Mouse (Mus musculus): Measurements from ENCODE around the gene Uggt1. TPM values are rescaled to one million over a fixed set of nuclear protein-coding genes. Genes with fewer than 3 reads are reported as not detected.

Uggt1 gene
- polyA plus RNA-seq, 1 experiment from 2014 or later, result 18.4 TPM

DNA sequence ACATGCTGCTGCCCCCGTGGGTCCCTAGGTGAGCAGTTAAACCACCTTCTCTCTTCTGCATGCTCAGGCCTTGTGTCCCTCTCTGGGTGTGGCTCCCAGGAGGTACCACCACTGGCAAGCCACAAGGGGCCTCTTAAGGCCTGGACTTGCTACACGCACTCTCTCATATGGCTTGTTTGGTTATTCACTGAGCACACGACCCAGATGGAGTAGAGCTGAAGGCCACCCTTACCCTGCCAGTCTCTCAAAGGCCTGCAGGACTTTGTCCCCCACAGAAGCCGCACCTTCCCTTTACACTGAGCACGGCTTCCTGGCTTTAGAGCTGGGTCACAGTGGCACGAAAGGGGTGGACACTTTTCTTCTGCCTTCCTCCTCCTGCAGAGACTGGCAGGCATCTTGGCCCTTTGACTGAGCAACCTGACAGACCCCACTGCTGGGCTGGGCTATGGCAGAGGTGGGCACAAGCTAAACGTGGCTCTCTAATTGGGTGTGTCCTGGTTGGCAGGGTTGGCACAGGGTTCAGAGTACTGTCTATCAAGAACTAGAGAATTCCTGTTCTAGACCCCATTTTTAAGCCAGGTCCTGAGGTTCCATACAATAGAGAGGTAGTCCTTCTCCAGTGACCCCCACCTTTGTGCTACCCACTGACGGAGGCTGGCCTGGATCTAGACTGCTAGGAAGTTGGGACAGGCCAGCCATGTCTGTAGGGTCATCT, 27.2 kb upstream of the Uggt1 start:
- no peaks in the 10 kb centered on the region for H3K36me3 ChIP-seq
- H3K4me2 ChIP-seq, result peak overlapping the region; percentile 56; the same call in 1 of the 2 replicates
- peak overlapping the region; percentile 6; the same call in 1 of the 2 replicates for H3K27ac ChIP-seq
- DNase-seq, result no peak
- WGBS (ENCODE audit: insufficient replicate concordance), result 34% methylated on average over 8 of the region's 8 CpGs
- 0 out of 2 replicates have a peak, but pooled peaks cover 11% of the 10 kb centered on the region for H3K27me3 ChIP-seq
- H3K9me3 ChIP-seq (replicated peaks), result no peaks in the 10 kb centered on the region
- ATAC-seq (ENCODE audit: low read depth), result no peak
- no peak overlapping the region for H3K4me3 ChIP-seq (replicated peaks)
- peaks cover 73% of the 10 kb centered on the region for H3K4me1 ChIP-seq (replicated peaks)
- H3K9ac ChIP-seq, result no peak overlapping the region; the same call in 1 of the 2 replicates

DNA sequence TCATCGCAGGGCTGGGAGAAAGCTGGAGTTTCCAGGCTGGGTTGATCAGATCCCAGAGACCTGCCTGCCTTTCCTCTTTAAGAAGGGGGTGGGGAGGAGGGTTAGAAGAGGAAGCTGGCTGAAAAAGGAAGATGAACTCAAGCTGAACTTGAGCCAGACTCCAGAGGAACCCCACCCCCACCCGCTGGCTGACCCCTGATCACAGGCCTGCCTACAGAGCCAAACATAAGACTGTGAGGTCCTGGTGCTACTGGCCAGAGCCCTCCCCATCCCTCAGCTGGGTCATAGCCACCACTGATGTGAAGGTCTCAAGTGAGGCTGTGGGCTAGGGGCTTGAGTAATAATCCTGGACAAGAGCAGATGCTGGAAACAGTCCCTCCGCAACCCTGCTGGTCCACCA, 26.1 kb upstream of the Uggt1 start:
- 33% methylated on average over 3 of the region's 3 CpGs for WGBS (ENCODE audit: insufficient replicate concordance)
- DNase-seq (no peak), ATAC-seq (ENCODE audit: low read depth) (peak; percentile 27; the same call in 1 of the 2 replicates)
- H3K4me3 ChIP-seq (replicated peaks), result no peak overlapping the region
- H3K27me3 ChIP-seq, result 0 out of 2 replicates have a peak, but pooled peaks cover 11% of the 10 kb centered on the region
- H3K4me1 ChIP-seq (replicated peaks), result peaks cover 70% of the 10 kb centered on the region
- peak overlapping the region; percentile 41; the same call in 1 of the 2 replicates for H3K27ac ChIP-seq
- H3K9ac ChIP-seq, result no peak overlapping the region
- H3K36me3 ChIP-seq, result no peaks in the 10 kb centered on the region
- no peaks in the 10 kb centered on the region for H3K9me3 ChIP-seq (replicated peaks)
- H3K4me2 ChIP-seq, result peak overlapping the region; percentile 9; the same call in 1 of the 2 replicates

- 0 out of 2 replicates have a peak, but pooled peaks cover 11% of the 10 kb centered on the region for H3K27me3 ChIP-seq
- H3K9ac ChIP-seq, result no peak overlapping the region
- H3K4me3 ChIP-seq (replicated peaks), result no peak overlapping the region
- H3K27ac ChIP-seq, result no peak overlapping the region
- H3K4me2 ChIP-seq, result no peak overlapping the region
- H3K36me3 ChIP-seq, result no peaks in the 10 kb centered on the region
- H3K4me1 ChIP-seq (replicated peaks), result peaks cover 70% of the 10 kb centered on the region
- ATAC-seq (ENCODE audit: low read depth), result no peak
- no peak for DNase-seq
- no peaks in the 10 kb centered on the region for H3K9me3 ChIP-seq (replicated peaks)
- WGBS (ENCODE audit: insufficient replicate concordance), result 74% methylated on average over 54 of the region's 54 CpGs
Observed at GRCm38 (mm10) chr1:36269121-36269795, 24.7 kb upstream of the Uggt1 start.

GRCm38 (mm10) chr1:36267595-36267994, 23.1 kb upstream of the Uggt1 start:
- ATAC-seq (ENCODE audit: low read depth) (no peak), DNase-seq (no peak)
- peaks cover 65% of the 10 kb centered on the region for H3K4me1 ChIP-seq (replicated peaks)
- 0 out of 2 replicates have a peak, but pooled peaks cover 11% of the 10 kb centered on the region for H3K27me3 ChIP-seq
- H3K36me3 ChIP-seq, result no peaks in the 10 kb centered on the region
- WGBS (ENCODE audit: insufficient replicate concordance), result 88% methylated on average over 3 of the region's 3 CpGs
- no peaks in the 10 kb centered on the region for H3K9me3 ChIP-seq (replicated peaks)
- no peak overlapping the region for H3K4me2 ChIP-seq
- no peak overlapping the region for H3K4me3 ChIP-seq (replicated peaks)
- no peak overlapping the region for H3K9ac ChIP-seq
- H3K27ac ChIP-seq, result no peak overlapping the region

DNA sequence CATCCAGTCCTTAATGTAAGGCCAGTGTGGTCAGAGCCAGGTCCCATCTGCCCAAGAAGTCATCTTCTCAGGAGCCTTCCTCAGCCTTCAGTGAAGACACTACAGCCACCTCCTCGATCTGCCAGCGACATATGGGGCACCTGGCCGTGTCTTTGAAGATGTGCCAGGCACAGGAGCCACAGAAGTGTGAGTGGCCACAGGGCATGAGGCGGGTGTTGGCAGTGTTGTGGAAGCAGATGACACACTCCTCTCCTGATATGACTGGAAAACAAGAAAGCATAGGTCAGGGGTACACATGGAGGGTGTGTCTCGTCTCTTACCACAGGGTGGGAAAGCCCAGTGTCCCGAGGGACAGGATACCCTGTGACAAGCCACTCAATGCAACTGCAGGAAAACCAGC, 21.8 kb upstream of the Uggt1 start:
- Histone ChIP-seq H3K4me2 (no peak overlapping the region), H3K9ac (no peak overlapping the region), H3K27ac (no peak overlapping the region), H3K4me3 (replicated peaks) (no peak overlapping the region), H3K36me3 (no peaks in the 10 kb centered on the region), H3K27me3 (0 out of 2 replicates have a peak, but pooled peaks cover 11% of the 10 kb centered on the region), H3K9me3 (replicated peaks) (no peaks in the 10 kb centered on the region), H3K4me1 (replicated peaks) (peaks cover 55% of the 10 kb centered on the region)
- no peak for DNase-seq
- WGBS (ENCODE audit: insufficient replicate concordance), result 56% methylated on average over 6 of the region's 6 CpGs
- ATAC-seq (ENCODE audit: low read depth), result no peak

DNA sequence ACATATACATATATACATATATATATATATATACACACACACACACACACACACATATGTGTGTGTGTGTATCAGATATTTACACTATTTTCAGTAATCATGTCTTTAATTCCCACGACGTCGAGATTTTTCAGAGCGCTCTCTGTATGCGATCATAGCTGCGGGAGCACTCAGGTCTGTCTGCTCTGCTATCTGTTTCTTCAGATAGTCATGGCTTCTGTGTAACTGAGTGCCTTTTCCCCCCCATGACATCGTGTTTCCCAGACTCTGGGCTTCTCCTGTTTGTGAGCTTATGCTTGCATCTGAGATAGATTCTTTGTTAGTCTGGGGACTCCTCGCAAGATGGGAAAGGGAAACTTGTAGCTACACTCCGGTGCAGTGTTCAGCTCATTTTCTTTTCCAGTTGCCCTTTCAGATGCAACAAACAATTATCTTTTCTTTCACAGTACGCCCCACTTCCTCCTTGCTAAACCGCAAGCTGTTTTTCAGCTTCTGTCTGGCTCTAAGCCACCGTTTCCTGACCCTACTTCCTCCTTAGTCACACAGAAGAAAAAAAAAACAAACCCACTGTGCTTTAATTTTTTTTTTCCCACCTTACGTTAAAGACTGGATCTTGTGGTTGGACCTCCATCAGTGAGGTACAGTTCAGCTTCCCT, 19.4 kb upstream of the Uggt1 start:
- no peaks in the 10 kb centered on the region for H3K36me3 ChIP-seq
- ATAC-seq (ENCODE audit: low read depth), result peak; percentile 50; the same call in 1 of the 2 replicates
- peak overlapping the region; percentile 49 for H3K4me2 ChIP-seq
- H3K9me3 ChIP-seq (replicated peaks), result no peaks in the 10 kb centered on the region
- peak; percentile 26 for DNase-seq
- H3K27me3 ChIP-seq, result no peaks in the 10 kb centered on the region
- H3K27ac ChIP-seq, result peak overlapping the region; percentile 72
- 5% methylated on average over 13 of the region's 13 CpGs for WGBS (ENCODE audit: insufficient replicate concordance)
- H3K9ac ChIP-seq, result no peak overlapping the region; the same call in 1 of the 2 replicates
- peak overlapping the region; percentile 13; the same call in 1 of the 2 replicates for H3K4me3 ChIP-seq (replicated peaks)
- H3K4me1 ChIP-seq (replicated peaks), result peaks cover 37% of the 10 kb centered on the region

DNA sequence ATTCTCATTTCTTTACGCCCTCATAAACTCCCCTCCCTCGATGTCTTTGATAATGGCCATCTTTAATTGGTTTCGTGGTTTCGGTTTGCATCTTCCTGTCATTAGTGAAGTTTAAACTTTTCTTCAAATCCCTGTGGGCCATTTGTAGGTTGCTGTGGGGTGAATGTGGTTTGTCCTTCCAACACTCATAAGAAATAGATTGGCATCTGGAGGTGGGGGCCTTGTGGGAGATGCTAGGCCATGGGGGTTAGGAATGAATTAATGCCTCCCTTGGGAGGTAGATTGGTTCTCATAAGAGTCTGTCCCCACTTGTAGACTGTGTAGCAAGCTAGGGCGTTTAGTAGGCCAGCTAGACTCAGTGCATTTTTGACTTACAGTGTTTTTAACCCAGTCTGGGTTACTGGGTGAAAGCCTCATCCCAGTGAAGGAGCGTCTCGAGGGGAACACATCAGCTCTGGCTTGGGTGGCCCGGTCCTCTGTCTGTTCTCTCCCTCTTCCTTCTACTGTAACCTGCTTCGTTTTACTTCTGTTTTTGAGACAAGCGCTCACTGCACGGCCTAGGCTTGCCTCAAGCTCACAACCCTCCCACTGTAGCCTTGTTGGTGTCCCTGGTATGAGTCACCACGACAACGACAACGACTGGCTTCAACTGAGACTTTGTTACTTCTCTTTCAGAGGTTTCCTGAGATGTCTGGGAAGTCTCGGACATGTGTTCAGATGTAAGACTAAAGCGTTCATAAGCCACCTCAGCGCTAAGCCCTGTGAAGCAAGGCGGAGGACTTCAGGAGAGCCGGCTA, 17.4 kb upstream of the Uggt1 start:
- Histone ChIP-seq H3K27ac (no peak overlapping the region; the same call in 1 of the 2 replicates), H3K9me3 (replicated peaks) (no peaks in the 10 kb centered on the region), H3K36me3 (no peaks in the 10 kb centered on the region), H3K9ac (no peak overlapping the region), H3K4me2 (no peak overlapping the region), H3K4me1 (replicated peaks) (peaks cover 36% of the 10 kb centered on the region), H3K4me3 (replicated peaks) (no peak overlapping the region), H3K27me3 (no peaks in the 10 kb centered on the region)
- DNase-seq, result no peak
- peak; percentile 51; the same call in 1 of the 2 replicates for ATAC-seq (ENCODE audit: low read depth)
- WGBS (ENCODE audit: insufficient replicate concordance), result 35% methylated on average over 19 of the region's 19 CpGs

DNA sequence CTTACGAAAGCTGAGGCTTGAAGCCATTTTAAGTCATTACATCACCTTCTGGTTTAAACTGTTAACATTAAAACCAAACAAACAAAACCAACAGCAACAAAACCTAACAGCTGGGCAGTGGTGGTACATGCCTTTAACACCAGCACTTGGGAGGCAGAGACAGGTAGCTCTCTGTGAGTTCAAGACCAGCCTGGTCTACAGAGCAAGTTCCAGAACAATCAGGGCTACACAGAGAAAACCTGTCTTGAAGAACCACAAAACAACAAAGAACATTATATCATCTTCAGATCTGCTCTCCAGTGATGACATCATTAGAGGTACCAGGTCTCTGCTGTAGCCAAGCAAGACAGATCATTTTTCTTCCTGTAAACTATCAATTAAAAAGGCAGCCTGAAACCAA, 15.9 kb upstream of the Uggt1 start:
- no peak for ATAC-seq (ENCODE audit: low read depth)
- 82% methylated on average over 1 of the region's 1 CpGs for WGBS (ENCODE audit: insufficient replicate concordance)
- Histone ChIP-seq H3K4me2 (no peak overlapping the region), H3K4me1 (replicated peaks) (peaks cover 26% of the 10 kb centered on the region), H3K9me3 (replicated peaks) (peaks cover 5% of the 10 kb centered on the region; the same call in 1 of the 2 replicates), H3K9ac (no peak overlapping the region), H3K27me3 (peaks cover 6% of the 10 kb centered on the region; the same call in 1 of the 2 replicates), H3K36me3 (no peaks in the 10 kb centered on the region), H3K4me3 (replicated peaks) (no peak overlapping the region), H3K27ac (no peak overlapping the region)
- DNase-seq, result no peak

DNA sequence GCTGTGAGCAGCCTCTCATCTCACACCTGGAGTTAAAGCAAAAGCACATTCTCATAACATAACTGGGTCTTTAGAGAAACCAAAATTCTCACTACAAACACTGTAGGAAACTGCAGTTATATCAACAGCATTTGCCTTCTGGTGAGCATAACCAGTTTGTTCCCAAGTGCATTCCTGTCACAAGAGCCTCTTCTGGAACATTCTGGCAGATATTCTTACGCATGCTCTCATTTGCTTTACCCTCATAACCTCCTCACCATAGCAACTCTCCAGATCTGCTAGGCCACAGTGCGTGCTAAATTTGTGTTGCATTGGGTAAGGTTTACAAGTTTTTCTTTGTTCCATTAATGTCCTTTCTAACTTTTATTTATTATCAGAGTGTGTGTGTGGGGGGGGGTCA, 14.8 kb upstream of the Uggt1 start:
- Histone ChIP-seq H3K9ac (no peak overlapping the region), H3K4me3 (replicated peaks) (no peak overlapping the region), H3K9me3 (replicated peaks) (peaks cover 5% of the 10 kb centered on the region; the same call in 1 of the 2 replicates), H3K4me1 (replicated peaks) (peaks cover 21% of the 10 kb centered on the region), H3K27ac (no peak overlapping the region), H3K36me3 (no peaks in the 10 kb centered on the region), H3K4me2 (no peak overlapping the region), H3K27me3 (peaks cover 17% of the 10 kb centered on the region)
- 80% methylated on average over 2 of the region's 2 CpGs for WGBS (ENCODE audit: insufficient replicate concordance)
- DNase-seq (no peak), ATAC-seq (ENCODE audit: low read depth) (no peak)

GRCm38 (mm10) chr1:36258631-36259030, 14.1 kb upstream of the Uggt1 start:
- H3K27me3 ChIP-seq, result peaks cover 22% of the 10 kb centered on the region
- DNase-seq (no peak), ATAC-seq (ENCODE audit: low read depth) (no peak)
- WGBS (ENCODE audit: insufficient replicate concordance), result 32% methylated on average over 2 of the region's 2 CpGs
- H3K4me1 ChIP-seq (replicated peaks), result peaks cover 15% of the 10 kb centered on the region
- H3K9me3 ChIP-seq (replicated peaks), result peaks cover 5% of the 10 kb centered on the region; the same call in 1 of the 2 replicates
- no peaks in the 10 kb centered on the region for H3K36me3 ChIP-seq
- no peak overlapping the region for H3K9ac ChIP-seq
- H3K4me3 ChIP-seq (replicated peaks), result no peak overlapping the region
- H3K4me2 ChIP-seq, result no peak overlapping the region
- no peak overlapping the region for H3K27ac ChIP-seq
